Mouse (Mus musculus): ENCODE data around the gene Fam205c.

Fam205c gene

DNA sequence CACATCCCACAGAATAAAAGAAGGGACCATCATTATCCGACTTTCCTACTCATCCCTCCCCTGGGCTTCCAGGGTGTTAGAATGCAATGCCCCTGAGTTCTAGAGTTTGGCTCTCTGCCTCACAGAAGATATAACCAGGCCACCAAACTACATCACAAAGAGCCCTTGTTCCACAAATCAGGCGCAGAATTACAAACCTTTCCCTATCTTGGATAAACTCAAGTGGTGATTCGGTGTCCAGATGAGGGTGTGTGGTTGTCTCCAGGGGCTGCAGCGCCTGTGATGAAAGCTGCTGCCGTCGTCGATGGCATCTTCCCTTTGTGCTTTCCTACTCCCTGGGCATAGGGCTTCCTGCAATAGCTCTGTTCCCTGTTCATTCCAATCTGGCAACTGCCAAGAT, at the start of gene Fam205c:
Gene Fam205c (minus strand): TSS at position 101 of the 400 bp plus-strand sequence.
- no peak for DNase-seq (ENCODE audit: low read depth)

- DNase-seq (ENCODE audit: low read depth): no peak
Measured at GRCm38 (mm10) chr4:42922461-42922860, 48.4 kb upstream of the Fam205c start.

DNA sequence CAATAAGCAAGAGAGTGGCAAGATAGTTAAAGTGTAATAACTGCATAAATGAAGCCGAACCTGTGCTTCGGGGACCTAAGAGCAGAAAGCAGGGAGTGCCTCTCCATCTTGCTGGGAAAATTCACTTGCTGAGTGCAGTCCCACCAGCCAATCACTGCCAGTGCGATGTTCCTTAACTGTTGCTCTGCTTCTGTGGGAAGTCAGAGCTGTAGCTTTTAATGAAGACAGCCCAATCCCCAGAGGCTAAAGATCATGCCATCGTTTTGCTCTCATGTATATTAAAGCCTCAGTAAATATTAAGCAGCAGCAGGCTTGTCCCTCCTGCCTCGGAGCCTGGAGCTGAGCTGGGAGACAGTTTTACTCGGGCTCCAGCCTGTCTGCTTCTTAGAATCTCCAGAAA, 48.0 kb upstream of the Fam205c start:
- no peak for DNase-seq (ENCODE audit: low read depth)

DNA sequence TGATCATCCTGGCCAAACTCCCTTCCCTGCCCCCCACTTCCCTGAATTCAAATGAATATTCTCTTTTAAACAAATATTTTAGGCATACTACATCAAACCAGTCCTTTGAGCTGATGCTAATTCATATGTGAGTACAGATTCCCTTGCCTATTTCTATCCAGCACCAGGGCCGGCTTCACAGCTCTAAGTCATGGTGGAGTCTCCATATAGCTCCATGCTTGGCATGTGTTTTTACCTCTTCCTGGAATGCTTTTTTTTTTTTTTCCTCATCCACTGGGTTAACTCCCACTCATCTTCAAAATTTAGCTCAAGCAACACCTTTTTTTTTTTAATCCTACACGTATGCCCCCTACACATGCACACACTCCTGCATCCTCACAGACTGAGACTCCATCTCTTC, 47.5 kb upstream of the Fam205c start:
- DNase-seq (ENCODE audit: low read depth): no peak

DNA sequence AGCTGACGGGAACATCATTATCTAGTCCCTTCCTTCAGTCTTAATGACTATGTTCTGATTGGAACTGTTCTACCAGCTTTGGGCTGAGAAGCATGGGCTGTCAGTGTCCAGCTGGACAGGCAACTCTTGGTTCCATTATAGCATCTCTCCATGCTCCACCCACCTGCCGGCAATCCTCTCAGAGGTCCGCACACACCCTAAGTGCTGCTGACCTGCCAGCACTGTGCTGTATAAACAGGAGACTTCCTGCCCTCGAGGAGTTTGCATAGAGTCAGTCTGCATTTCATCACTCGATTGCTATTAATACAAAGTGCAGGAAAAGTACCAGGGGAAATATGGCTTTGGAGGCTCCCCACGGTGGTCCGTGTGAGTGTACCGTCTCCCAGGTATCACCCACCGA, 46.7 kb upstream of the Fam205c start:
- DNase-seq (ENCODE audit: low read depth): no peak

DNA sequence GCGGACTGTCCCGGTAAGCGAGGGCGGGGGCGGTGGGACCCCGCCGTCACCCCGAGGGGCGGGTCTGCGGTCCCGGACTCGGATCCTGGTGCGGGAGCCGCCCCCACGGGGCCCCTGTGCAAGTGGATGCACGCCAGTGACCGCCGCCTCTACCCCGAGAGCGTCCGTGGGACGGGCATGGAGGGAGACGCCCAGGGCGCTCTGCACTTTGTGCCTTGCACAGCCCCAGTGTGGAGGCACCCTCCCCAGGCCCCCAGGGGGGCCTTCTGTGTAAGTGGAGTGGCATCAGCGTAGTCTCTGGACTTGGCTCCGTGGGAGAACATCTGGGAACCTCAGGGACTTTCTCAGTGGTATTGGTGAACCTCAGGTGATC, 43.4 kb upstream of the Fam205c start:
- DNase-seq (ENCODE audit: low read depth): no peak

DNA sequence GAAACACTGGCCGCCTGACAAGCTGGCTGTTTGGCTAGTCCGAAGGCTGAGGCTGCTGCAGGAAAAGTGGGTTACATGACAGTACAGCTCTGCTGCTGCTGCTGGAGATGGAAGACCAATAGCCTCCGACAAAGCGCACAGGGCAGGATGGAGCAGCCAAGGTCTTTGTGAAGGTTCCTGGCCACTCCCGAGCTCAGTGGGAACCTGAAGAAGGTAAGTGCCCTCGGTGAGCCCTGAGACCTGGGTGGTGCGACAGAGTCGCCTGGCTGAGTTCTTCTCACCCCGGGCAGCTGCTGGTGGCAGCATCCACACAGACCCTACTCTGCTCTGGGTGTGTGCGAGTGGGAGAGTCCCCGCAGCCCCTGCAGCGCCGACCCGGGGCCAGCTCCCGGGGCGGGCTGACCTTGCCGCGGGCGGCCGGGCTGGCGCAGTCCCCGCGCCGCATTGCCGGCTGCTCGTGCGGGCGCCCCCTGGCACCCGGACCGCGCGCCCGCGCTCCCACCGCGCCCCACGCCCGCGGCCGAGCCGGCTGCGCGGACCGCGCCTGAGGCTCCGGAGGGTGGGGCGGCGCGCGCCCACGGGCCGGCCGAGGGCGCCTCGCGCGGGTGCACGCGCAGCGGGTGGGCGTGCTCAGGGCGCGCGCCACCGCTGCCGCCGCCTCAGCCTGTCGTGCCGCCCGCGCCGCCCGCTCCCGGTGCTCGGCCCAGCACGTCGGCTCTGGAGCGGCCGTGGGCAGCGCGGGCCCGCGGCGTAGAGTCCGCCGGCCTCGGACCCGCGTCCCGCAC, 42.8 kb upstream of the Fam205c start, which contains the start of gene Phf24:
Gene Phf24 (plus strand): TSS at position 44 of the 785 bp plus-strand sequence.
- DNase-seq (ENCODE audit: low read depth): no peak

- no peak for DNase-seq (ENCODE audit: low read depth)
Measured at GRCm38 (mm10) chr4:42915966-42916365, 41.9 kb upstream of the Fam205c start.

DNA sequence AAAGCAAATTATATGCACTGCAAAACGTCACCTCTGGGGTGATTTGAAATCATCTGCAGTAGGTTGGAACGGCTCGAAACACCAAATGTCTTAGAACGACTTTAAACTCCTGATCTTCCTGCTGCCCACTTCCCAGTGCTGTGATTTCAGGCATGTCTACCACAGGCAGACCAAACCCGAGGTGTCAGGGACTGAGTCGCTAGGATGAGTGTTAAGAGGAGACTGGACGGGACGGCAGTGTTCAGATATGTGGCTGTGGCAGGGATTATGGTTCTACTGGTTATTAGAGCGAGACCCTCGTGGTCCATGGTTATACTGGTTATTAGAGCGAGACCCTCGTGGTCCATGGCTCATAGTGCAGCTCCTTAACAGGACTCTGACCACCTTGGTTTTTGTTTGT, 41.3 kb upstream of the Fam205c start:
- DNase-seq (ENCODE audit: low read depth): no peak

DNA sequence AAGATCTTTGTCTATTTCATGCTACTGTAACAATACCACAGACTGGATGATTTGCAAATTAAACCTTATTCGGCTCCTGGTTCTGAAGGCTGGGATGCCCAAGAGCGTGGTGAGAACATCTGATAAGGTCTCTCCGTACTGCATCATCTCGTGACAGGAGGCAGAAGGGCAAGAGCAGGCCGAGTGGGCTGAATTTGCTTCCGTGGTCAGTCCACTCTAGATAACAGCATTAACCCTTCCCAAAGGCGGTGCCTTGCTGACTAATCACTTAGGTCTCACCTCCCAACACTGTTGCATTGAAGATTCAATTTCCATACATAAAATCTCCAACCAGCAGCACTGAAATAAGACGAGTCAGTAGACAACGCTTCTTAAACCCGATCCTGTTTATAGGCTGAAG, 39.4 kb upstream of the Fam205c start:
- no peak for DNase-seq (ENCODE audit: low read depth)

- DNase-seq (ENCODE audit: low read depth): no peak
Measured at GRCm38 (mm10) chr4:42904966-42905365, 30.9 kb upstream of the Fam205c start.

- no peak for DNase-seq (ENCODE audit: low read depth)
Measured at GRCm38 (mm10) chr4:42904523-42904922, 30.5 kb upstream of the Fam205c start.

DNA sequence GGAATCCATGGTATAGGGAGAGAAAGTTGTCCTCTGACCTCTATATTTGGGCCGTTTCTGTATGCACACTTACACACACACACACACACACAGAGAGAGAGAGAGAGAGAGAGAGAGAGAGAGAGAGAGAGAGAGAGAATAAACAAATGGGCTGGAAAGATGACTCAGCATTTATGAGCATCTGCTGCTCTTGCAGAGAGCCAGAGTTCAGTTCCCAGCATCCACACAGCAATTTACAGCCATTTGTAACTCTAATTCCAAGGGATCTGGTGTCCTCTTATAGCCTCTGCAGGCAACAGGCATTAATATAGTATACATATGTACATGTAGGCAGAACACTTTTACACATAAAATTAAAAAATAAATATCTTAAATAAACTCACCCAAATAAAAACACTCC, 29.9 kb upstream of the Fam205c start:
- peak; percentile 4 for DNase-seq (ENCODE audit: low read depth)

GRCm38 (mm10) chr4:42902730-42903129, 28.7 kb upstream of the Fam205c start:
- no peak for DNase-seq (ENCODE audit: low read depth)

DNA sequence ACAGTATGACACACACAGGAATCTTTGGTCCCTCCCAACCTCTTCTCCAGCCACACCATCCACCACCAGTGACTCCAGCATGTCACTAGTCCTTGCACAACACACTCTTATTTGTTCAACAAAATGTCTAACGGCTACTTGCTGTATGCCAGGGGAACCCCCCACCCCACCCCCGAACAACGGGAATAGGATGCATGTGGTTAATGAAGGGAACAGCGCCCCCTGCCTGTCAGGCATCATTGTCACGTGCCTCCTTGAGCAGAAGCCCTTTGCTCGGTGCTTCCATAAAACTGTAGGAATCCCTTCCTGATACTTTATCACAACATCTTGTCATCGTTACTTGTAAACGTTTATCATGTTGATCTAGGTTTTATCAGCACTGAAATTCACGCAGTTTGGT, 28.1 kb upstream of the Fam205c start:
- peak; percentile 16 for DNase-seq (ENCODE audit: low read depth)

DNA sequence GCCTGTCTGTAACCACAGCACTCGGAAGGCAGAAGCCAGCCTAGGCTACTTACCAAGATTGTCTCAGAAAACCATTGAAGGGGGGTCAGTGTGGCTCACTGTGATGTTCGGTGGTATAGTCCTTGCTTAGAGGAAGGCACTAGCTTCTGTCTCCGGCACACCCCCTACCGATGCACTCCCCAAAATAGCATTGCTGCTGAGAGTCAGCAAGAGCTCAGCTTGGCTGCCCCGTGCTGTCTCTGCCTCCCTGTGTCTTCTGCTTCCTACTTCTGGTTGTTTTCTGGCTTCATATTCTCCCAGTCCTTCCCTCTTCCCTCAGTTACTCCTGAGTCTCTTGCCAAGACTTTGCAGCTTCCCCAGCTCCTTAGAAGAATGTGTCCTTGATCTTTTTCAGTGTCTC, 26.8 kb upstream of the Fam205c start:
- no peak for DNase-seq (ENCODE audit: low read depth)

- DNase-seq (ENCODE audit: low read depth): no peak
Measured at GRCm38 (mm10) chr4:42898914-42899313, 24.9 kb upstream of the Fam205c start.

DNA sequence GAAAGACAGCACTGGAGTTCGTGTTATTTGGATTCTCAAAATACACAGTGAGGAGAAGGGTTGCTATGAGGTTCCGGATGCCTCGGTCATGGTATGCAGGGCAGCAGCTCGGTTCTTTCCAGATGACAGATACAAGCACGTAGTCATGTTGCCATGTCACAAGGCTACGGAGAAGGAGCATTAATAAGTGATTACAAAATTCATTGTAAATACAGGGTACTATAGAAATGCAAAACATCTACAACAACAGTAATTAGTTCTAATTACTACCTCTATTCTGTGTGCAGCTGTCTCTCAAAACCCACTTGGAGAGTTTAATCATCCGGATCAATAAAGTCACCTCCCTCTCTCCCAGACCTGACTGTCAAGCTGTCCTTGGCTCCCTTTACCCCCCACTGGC, 21.1 kb upstream of the Fam205c start:
- DNase-seq (ENCODE audit: low read depth): no peak

DNA sequence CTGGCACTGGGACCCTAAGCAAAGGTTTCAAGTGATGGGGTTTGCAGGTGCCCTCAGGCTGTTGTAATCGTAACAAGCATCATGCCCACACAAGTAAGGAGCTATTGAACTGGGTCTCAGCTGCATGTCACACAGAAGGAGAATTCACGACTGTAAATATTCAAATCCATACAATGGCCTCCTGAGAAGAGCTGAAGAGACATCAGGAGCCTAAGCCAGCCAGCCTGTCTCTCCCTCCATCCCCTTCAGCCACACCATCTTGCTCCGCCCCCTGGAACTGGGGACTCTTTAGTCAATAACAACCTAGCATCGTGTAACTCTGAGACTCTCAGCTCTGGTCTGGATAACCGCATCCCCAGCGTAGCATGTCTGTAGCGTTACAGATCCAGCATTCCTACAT, 17.1 kb upstream of the Fam205c start:
- no peak for DNase-seq (ENCODE audit: low read depth)

- no peak for DNase-seq (ENCODE audit: low read depth)
Measured at GRCm38 (mm10) chr4:42888806-42889205, 14.8 kb upstream of the Fam205c start.

DNA sequence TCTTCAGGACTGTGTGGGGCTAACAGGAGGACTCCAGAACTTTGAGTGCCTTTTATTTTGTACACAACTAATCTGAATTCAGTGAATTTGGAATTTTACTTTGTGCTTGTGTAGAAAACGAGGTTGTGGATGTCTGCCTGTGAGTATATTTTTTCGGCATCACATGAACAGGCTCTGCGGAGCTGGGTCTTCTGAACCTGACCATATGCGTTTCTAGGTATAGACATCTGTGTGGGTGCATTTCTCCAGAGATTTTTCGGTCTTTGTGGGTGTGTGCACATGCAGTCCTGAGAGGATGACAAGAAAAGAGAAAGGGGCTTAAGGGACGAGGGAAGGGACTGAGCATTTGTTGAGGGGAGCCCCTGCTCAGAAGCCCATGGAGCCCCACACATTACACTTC, 12.9 kb upstream of the Fam205c start:
- DNase-seq (ENCODE audit: low read depth): no peak

DNA sequence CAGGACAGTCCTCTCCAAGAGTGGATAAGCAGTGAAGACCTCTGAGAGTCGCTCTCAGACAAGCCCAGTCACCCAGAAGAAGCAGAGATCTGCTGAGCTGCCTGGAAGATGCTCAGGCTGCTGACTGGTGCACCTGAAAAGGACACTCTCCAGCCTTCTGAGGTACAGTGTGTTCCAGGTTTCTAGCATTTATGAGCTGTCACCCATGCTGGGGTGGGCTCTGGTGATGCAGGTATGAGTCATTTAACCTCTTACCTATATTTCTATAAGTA, 6.6 kb upstream of the Fam205c start:
- DNase-seq (ENCODE audit: low read depth): no peak

DNA sequence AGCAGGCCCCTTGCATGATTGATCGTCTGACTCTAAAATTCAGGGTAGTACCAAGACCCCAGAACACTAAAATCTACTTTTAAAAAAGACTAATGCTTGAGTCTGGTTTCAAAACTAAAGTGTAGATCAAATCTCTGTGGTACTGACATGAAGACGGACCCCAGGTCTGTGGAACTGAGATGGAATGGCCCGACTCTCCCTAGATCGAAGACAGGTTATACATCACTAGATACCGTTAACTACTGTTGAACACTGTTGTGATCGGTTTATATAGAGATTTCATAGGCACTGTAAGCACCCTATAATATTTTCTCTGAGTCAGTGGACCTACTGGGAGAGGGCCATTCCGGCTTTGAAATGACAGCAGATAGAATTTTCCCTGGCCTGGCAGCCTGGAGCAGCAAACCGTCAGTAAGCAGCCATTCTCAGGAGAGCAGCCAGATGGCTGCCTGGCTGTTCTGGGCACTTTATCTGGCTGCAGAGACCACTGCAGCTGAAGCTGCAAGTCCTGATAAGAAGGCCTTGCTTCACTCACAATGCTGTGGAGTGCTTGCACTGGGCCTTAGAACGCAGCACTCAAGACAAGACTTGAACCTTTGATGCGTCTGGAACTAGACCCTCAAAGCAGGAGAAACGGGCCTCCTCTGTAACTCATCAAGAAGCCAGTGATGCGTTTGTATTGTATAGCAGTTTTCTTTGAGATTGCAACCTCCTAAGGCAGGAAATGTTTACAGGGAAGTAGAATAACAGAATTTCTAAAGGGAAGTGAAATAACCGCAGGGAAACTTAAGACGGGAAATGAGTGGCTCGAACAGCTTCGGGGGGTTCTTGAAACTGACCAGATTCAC, 6.0 kb upstream of the Fam205c start:
- DNase-seq (ENCODE audit: low read depth): peak; percentile 12

DNA sequence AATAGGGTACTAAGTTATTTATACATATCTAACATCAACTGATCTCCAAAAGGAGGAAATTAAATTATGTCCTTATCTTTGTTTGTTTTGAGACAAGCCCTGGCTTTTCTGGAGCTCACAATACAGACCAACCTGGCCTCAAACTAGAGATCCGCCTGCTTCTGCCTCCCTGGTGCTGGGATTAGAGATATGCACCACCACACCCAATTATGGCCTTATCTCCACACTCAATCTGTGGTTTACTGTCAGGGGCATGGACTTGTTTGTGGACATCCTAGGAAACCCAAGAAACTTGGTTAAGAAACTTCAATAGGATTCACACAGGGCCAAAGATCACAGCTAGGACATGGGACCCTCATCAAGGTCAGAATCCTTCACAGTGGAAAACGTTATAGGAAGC, 3.6 kb upstream of the Fam205c start:
- no peak for DNase-seq (ENCODE audit: low read depth)
